Mouse (Mus musculus) cerebellum, adult 2 months (tissue): ENCODE measurements at regions not wholly inside any gene's neighbourhood (a gene's known extent, or its start where the extent isn't known, plus 50 kb on each side); places are given as distances from the start of the nearest gene placed in this dataset.
A peak's percentile ranks its signal among the peaks of the same experiment; 100 is the strongest.

Experiments used
- DNase-seq, 2 experiments: peaks; one replicate each; pipeline ENCODE4 v3.0.0; 2021
- H3K27ac ChIP-seq: fragments of 200-500 bp; 2 replicates; pipeline ENCODE4 v1.5.1; 2012; ENCODE audit warnings: low read length, control low read depth, inconsistent platforms; ENCODE audit not compliant: insufficient read depth
- H3K27me3 ChIP-seq: fragments of 200-500 bp; 2 replicates; pipeline ENCODE4 v1.6.1; 2012; ENCODE audit warnings: inconsistent platforms, mild to moderate bottlenecking, low read length, moderate library complexity; ENCODE audit not compliant: control insufficient read depth, insufficient read depth
- H3K4me1 ChIP-seq: fragments of 200-500 bp; 2 replicates; pipeline ENCODE4 v1.6.1; 2011; ENCODE audit warnings: low read length; ENCODE audit not compliant: control insufficient read depth, insufficient read depth
- H3K4me3 ChIP-seq: fragments of 200-500 bp; replicated peaks from 2 replicates; pipeline ENCODE3; 2011; ENCODE audit warnings: mild to moderate bottlenecking, low read depth, low read length, control low read depth; ENCODE audit not compliant: insufficient read depth
- CTCF ChIP-seq: fragments of 200-500 bp; IDR thresholded peaks from 2 replicates; pipeline ENCODE4 v1.5.1; 2011; ENCODE audit warnings: low read depth, mild to moderate bottlenecking, control low read depth, low read length, moderate library complexity, borderline replicate concordance; ENCODE audit not compliant: insufficient read depth
- POLR2A ChIP-seq: fragments of 200-500 bp; IDR thresholded peaks from 2 replicates; pipeline ENCODE4 v1.6.1; 2011; ENCODE audit warnings: low read length, control low read depth, borderline replicate concordance; ENCODE audit not compliant: insufficient read depth
- WGBS: fragments of 180-500 bp; shearing (Covaris S2); methylation state at CpG from one replicate; pipeline ENCODE4 v1.1.7; 2018; 5-methylcytosine and 5-hydroxymethylcytosine counted together

DNA sequence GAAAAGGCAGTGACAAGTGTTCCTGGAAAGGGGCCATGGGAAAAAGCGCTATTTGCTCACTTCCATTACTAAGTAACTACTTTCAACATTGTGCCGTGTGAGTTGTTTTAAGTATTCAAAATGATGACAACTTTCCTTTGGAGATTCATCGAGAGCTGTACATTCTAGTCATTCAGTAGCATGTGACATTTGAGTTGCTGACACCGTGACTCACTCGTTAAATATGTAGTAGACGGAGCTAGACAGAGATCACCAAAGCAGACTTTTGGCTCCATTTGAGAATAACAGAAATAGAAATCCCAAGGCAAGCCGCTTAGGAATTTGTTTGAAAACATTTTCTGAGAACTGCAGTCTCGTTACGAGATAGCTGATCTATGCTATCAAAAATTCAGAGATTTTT, 211.8 kb upstream of the Fam3c start:
- 89% methylated on average over 9 of the region's 9 CpGs for WGBS
- Histone ChIP-seq H3K4me3 (no peak overlapping the region), H3K27ac (no peak overlapping the region), H3K4me1 (no peaks in the 10 kb centered on the region), H3K27me3 (no peaks in the 10 kb centered on the region)
- TF ChIP-seq CTCF (no peak), POLR2A (no peak)
- no peak for DNase-seq

GRCm38 (mm10) chr6:22548296-22549245, 192.5 kb upstream of the Fam3c start:
- 72% methylated on average over 13 of the region's 13 CpGs for WGBS
- no peak for DNase-seq
- H3K4me3 ChIP-seq = no peak overlapping the region
- H3K27ac ChIP-seq = no peak overlapping the region
- no peaks in the 10 kb centered on the region for H3K4me1 ChIP-seq
- no peak for TF ChIP-seq POLR2A
- H3K27me3 ChIP-seq = no peaks in the 10 kb centered on the region

DNA sequence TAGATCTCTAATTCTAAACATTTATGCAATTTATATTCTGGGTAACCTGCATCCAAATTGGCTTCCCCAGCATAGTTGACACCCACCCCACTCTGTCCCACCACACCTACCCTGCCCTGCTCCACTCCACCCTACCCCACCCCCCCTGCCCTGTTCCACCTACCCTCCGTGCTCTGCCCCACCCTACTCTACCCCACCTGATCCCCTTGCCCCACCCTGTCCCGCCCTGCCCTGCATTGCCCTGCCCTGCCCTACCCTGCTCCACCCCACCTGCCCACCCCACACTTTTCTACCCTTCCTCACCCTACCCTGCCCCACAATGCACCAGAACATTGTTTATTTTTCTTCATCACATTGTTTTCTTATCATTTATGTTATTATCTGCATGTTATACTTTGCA, 185.6 kb upstream of the Fam3c start:
- Histone ChIP-seq H3K27ac (no peak overlapping the region), H3K4me3 (no peak overlapping the region), H3K4me1 (no peaks in the 10 kb centered on the region), H3K27me3 (no peaks in the 10 kb centered on the region)
- WGBS = 85% methylated on average over 2 of the region's 2 CpGs
- DNase-seq = no peak
- TF ChIP-seq CTCF (no peak), POLR2A (no peak)

GRCm38 (mm10) chr6:22538254-22538653, 182.2 kb upstream of the Fam3c start:
- Histone ChIP-seq H3K27ac (no peak overlapping the region), H3K27me3 (no peaks in the 10 kb centered on the region), H3K4me1 (no peaks in the 10 kb centered on the region), H3K4me3 (no peak overlapping the region)
- TF ChIP-seq CTCF (no peak), POLR2A (no peak)
- DNase-seq = no peak
- WGBS = 96% methylated on average over 4 of the region's 4 CpGs

GRCm38 (mm10) chr6:22524384-22524783, 168.3 kb upstream of the Fam3c start:
- WGBS = 60% methylated on average over 3 of the region's 3 CpGs
- Histone ChIP-seq H3K27me3 (no peaks in the 10 kb centered on the region), H3K4me1 (no peaks in the 10 kb centered on the region), H3K4me3 (no peak overlapping the region), H3K27ac (no peak overlapping the region)
- DNase-seq = no peak
- TF ChIP-seq POLR2A = no peak
- TF ChIP-seq CTCF = no peak

- peak in 1 of 2 experiments; percentile 1 for DNase-seq
- 55% methylated on average over 9 of the region's 9 CpGs for WGBS
- Histone ChIP-seq H3K4me3 (no peak overlapping the region), H3K4me1 (no peaks in the 10 kb centered on the region), H3K27ac (no peak overlapping the region), H3K27me3 (no peaks in the 10 kb centered on the region)
- no peak for TF ChIP-seq POLR2A
- no peak for TF ChIP-seq CTCF
Observed at GRCm38 (mm10) chr6:22523582-22524234, 167.7 kb upstream of the Fam3c start.

DNA sequence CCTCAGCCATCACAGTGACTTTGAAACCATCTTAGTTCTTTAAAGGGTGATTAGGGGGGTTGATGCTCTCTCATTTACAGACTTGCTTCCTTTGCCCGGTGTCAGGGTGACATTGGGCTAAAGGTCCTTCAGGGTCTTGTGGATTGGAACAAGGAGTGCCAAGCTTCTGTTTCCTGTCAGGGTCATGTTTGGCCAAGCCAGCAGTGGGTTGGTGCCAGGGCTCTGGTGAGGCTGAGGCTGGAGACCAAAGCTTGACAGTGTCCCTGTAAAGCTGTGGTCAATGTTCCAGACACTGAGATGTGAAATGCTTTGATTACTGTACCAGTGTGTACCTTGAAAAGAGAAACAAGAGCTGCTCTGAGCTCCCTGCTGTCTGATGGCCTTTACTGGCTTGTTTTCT, 150.8 kb upstream of the Fam3c start:
- no peaks in the 10 kb centered on the region for H3K27me3 ChIP-seq
- H3K4me3 ChIP-seq = no peak overlapping the region
- 53% methylated on average over 1 of the region's 1 CpGs for WGBS
- no peak overlapping the region for H3K27ac ChIP-seq
- no peak for TF ChIP-seq POLR2A
- TF ChIP-seq CTCF = no peak
- H3K4me1 ChIP-seq = no peaks in the 10 kb centered on the region
- DNase-seq = no peak

DNA sequence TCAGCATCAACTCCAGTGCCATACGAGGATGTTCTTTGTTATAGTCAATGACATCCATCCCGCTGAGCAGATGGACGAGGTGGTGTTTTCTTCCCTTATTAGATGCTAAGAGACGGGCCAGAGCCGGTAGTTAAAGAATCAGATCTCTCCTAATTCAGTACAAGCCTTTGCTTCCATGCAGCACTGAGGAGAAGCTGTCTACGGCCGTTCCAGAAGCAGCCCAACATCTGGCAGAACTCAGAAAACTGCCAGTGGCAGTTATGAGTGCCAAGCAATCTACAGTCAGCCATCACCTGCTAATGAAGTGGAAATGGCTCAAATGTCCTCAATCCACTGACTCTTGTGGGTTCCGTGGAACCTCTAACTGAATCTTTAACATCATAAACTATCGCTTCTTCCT, 141.3 kb upstream of the Fam3c start:
- no peak for TF ChIP-seq CTCF
- TF ChIP-seq POLR2A = no peak
- Histone ChIP-seq H3K27ac (no peak overlapping the region), H3K27me3 (no peaks in the 10 kb centered on the region), H3K4me3 (no peak overlapping the region), H3K4me1 (no peaks in the 10 kb centered on the region)
- no peak for DNase-seq
- 64% methylated on average over 9 of the region's 9 CpGs for WGBS
